Mouse (Mus musculus) urinary bladder, postnatal 4 days (tissue): ENCODE data around the gene Uba3.

ENCODE experiments used
- DNase-seq, 2 experiments: peaks; one replicate each; pipeline ENCODE4 v3.0.0; 2021 to 2022; ENCODE audit warnings: low spot score in 2 of 2

Gene Uba3

DNA sequence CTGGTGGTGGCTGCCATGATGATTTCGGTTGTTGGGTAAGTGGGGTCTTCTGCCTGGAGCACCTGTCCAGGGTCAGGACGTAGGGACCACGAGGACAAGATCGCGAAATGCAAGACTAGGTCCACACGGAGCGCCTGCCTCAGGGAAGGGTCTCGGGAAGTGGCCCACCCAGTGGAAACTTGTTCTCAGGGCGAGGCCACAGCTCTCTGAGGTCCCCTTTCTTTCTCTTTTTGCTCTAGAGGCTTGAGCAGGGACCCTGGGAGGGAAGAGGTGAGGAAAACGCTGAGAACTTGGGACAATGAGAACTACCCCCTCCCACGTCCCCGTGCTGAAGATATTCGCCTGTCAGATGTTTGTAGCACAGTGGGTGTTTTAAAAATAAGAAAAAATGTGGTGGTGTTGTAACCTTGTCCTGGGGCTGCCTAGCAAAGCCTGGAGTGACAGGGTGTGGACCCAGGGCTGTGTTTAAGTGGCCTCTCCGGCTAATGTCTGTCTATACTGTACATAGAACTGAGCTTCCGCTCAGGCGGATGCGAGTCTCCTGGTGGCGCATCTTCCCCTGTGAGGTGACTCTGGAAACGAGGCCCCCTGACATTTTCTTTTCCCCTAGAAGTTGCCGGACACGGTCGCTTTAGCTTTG, 5.6 kb upstream of the Uba3 start:
- no peak for DNase-seq

DNA sequence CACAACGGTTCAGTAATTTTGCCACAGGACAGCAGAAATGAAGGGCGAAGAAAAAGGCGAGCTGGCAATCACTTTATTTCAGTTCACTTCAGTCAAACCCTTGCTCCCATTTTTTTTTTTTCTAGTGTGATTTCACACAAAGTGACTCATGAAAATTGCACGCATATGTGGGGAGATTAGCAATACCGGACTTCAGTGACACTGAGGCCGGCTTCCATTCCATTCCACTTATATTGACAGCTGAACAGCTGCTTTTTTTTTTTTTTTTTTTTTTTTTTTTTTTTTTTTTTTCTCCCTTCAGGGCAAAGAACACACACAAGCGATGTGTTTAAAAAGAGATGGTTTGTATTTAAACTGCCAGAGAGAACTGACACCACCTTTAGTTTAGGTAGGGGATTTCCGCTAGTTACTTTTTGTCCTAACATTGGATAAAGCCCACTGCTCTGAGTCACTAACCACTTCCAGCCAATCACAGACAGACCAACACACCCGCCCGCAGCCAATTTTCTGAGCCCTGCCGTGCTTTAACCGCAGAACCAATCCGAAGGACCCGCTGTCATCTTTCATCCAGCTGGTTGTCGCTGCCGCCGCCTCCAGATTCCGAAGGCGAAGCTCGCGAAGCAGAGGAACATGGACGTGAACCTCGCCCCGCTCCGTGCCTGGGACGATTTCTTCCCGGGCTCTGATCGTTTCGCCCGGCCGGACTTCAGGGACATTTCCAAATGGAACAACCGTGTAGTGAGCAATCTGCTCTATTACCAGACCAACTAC, 4.9 kb upstream of the Uba3 start, which contains the start of gene Arl6ip5:
TSS of gene Arl6ip5 (plus strand) at position 499 of the 771 bp plus-strand sequence.
- peak; percentile 81 to 88 for DNase-seq

DNA sequence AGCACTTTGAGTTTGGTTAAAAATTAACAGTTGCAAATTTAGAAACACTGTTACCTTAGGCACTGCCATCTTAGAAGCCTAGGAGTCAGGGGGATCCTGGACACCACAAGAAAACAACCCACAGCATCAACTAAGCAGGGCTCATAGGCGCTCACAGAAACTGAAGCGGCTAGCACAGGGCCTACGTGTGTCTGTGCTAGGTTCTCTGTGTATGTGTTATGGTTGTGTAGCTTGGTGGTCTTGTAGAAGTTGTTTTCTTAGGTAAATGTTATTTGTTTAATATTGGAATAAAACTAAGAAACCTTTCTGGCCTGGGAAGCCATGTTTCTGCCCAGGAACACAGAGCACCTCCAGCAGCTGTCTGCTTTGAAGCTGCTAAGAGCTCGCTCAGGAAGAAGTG, 4.3 kb upstream of the Uba3 start:
- DNase-seq, result no peak

DNA sequence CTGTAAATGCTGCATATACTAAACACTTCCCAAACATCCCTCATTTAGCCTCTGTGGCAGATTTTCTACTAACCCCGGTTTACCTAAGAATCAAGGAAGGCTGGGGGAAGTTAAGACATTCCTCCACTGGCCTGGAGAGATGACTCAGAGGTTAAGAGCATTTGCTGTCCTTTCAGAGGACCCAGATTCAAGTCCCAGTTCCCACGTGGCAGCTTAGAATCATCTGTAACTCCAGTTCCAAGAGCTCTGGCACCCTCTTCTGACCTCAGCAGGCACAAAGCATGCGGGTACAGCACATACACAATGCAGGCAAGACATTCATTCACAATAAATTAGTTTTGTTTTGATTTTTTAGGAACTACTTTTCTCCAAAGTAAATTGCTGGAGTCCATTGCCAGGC, 3.8 kb upstream of the Uba3 start:
- DNase-seq, result no peak

DNA sequence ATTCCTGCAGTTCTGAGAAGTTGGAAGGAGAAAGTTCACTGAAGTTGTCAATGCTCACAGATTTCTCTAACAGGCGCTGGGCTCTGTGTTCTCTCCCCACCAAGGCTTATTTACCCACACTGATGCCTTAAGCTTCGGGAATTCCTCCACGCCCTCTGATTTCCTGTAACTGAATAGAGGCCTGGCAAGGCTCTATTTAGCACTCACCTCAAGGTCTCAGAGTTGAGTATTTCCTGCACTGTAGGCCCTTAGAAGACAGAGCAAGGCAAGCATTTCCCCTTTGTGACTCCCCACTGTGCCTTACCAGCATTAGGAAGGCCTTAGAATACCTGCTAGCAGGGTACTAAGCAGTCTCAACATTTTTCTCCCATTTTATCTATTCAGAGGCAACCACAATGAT, 3.0 kb upstream of the Uba3 start:
- DNase-seq, result no peak

DNA sequence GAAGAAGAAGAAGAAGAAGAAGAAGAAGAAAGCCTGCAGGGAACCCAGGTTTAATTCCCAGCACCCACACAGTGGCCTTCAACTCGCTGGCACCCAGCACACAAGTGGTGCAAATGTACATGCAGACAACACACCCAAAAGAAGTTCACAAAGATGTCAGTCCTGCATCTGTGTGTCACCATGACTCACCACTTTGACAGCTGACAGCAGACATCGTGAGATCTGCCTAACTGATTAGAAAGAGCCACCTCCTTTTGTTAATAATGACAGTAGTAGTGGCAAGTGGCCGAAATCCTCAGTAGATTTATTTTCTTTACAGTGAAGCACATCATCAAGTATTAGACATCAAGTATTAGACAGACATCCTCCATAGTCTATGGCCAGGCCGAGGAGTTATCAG, 1.6 kb upstream of the Uba3 start:
- no peak for DNase-seq

DNA sequence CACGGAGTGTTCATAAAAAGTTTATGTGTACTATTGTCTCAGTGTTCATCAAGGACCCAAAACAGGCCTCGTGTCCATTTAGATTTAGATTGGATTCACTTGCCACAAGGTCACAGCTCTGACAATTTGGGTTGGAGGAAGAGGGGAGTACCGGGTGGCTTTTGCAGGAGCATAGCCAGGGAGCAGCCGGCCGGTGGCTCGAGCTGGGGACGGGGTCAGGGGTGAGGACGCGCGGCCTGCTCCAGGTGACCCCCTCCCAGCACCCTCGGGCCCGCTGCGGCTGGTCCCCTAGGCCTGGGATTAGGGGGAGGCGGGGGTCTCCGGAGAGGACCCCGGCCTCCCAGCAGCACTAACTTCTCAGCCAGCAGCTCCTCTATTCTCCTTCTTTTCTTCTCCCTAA, 495 bp downstream of the Uba3 start:
- no peak for DNase-seq

DNA sequence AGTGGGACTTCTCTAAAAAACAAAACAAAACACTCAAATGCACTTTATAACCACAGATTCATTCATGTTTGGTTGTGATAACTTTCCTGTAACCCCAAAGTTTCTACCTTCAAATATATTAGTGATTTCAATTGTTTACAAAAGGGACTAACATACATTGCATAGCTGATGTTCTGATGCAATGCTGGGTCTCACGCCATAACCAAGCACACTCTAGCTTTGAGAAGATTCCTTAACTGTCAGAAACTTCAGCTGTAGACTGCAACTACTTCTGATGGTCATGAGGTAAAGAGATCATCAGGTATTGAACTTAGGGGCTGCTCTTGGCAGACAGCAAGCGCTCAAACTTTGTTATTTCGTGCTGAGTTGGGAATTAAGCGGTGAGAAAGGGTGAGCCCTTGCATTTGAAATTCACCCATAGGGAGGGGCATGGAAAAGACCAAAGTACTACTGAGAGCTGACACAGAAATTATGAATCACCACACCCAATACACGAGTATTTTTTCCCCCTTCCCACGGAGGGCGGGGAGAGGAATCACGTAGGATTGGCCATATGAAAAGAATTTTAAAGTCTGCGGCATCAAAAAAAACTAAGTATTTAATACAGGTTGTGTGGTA, 1.1 kb downstream of the Uba3 start:
- no peak for DNase-seq

DNA sequence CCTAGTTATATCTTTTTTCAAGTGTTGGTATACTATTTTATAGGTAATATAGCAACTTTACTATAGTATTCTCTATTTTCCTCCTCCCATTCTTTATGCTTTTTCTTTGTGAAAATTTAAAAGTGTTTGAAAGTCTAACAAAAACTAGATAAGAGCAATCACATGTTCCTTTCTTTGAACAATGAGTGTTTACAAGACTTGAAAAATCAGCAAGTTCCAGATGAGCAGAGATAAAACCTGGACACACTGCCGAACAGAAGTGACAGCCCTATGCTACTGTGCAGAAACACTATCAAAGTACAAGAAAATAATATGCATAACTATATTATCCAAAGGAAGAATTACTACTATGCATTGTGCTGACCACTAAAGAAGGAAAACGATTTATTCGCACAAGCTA, 3.0 kb downstream of the Uba3 start:
- DNase-seq, result no peak

DNA sequence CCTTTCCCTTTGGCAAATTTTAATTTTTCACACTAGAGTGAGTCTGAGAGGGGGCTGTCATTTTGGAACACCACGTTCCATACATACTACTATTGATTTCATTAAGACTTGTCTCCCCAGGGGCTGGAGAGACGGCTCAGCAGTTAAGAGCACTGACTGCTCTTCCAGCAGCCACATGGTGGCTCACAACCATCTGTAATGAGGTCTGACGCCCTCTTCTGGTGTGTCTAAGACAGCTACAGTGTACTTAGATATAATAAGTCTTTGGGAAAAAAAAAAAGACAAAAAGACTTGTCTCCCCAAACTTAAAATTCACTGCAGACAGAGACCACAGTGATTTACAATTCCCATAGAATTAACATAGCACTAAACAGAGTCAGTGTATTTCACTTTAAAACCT, 5.0 kb downstream of the Uba3 start:
- DNase-seq, result no peak

DNA sequence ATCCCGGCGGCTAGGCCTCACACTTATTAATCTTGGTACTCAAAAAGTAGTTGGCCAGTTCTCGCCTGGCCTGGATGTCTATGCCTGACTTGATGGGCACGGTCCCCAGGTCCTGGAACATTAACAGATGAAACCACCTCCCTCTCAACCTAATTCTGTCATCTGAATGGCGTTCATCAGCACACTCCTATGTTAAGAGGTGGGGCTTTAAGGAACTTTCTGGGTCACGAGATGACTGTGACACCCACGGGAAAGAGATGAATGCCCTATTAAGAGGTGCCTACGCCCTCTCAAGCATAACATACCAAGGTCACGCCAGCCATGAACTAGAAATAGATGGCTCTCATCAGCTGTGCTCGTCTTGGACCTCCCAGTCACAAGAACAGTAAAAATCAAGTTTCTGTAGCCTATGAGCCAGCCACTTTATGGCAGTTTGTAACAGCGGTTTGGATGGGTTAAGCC, 26.0 kb downstream of the Uba3 start:
- DNase-seq, result no peak

DNA sequence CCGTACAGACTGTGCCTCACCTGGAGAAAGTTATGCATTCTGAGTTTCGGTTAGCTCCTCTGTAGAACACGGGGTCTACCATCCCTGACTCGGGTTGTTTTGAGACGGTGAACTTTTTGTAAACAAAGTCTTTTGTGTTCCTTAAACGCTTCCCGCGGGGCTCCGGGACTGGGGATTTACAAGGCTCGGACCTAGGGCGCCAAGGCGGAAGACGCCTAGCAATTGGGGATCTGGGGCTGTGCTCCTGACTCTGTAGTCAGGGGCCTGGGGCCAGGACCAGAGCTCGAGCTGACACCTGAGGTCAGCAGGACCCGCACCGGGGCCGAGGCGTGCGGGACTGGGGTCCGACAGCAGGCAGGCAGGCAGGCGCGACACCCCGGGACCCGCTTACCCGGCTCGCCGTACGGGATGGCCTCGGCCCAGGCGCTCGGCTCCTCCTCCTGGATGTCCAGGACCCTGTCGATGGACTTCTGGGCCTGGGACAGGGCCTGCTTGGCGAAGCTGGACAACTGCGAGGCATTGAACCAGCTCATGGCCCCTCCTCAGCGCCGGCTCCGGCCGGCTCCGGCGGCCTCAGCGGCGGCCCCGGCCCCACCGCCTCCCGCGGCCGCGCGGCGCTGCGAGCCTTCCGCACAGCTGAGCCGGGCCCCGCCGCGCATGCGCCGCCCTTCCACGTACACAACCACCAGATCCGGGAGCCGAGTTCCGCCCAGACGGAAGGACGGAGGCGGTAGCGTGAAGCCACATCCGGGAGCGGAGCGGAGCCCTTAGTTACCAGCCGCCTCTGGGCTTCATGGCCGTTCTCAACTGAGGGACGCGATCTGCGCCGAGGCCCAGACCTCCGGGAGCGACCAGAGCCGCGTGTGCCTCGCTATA, 26.7 kb downstream of the Uba3 start, which contains the start of gene Tmf1:
TSS of gene Tmf1 (minus strand) at position 632 of the 876 bp plus-strand sequence.
- DNase-seq, result peak; percentile 91 to 93

DNA sequence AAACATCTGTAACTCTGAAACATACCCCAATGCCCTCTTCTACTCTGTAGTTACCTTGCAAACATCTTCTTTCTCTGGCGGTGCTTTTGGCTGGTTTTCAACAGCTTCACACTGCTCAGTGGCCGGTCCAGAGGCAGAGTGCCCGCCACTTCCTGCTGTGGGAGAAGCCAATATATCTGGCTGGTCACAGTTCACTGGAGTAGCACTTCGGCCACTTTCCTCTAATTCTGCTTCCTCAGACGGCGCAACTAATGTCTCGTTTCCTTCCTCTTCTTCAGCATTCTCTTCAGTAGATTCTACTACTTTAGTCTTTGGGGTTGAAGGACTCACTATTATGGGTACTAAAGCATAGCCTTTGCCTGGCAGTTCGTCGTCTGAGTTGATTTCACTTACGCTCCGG, 29.7 kb downstream of the Uba3 start:
- DNase-seq, result no peak

DNA sequence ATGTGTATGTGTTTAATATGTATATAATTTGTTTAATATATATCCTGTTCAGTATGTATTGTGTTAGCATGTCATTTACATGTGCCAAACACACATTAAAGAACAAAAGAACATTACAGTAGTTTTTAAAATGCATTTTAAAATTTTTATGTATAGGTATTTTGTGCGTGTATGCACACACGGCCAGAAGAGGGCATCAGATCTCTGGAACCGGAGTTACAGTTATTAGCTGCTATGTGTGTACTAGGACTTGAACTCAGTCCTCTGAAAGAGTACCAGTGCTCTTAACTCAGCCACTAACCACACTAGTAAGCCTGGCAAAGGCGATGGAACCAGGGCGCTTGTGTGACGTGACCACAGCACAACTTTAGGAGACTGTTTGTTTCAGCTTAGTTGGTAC, 55.3 kb downstream of the Uba3 start:
- DNase-seq, result no peak

DNA sequence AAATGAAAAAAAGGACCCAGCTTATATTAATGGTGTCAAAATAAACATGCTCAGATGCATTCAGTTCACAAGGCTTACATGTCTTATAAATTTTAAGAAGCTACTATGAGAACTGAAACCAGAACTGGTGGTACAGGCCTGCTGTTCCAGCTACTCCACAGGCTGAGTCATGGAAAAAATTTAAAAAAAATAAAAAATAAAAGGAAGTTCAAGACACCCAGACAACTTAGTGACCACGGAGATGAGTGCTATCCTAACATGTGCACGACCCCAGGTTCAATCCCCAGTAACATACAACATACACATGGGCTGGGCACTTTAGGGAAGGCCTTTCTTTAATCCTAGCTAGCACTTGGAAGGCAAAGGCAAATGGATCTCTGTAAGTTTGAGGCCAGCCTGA, 55.7 kb downstream of the Uba3 start:
- no peak for DNase-seq

DNA sequence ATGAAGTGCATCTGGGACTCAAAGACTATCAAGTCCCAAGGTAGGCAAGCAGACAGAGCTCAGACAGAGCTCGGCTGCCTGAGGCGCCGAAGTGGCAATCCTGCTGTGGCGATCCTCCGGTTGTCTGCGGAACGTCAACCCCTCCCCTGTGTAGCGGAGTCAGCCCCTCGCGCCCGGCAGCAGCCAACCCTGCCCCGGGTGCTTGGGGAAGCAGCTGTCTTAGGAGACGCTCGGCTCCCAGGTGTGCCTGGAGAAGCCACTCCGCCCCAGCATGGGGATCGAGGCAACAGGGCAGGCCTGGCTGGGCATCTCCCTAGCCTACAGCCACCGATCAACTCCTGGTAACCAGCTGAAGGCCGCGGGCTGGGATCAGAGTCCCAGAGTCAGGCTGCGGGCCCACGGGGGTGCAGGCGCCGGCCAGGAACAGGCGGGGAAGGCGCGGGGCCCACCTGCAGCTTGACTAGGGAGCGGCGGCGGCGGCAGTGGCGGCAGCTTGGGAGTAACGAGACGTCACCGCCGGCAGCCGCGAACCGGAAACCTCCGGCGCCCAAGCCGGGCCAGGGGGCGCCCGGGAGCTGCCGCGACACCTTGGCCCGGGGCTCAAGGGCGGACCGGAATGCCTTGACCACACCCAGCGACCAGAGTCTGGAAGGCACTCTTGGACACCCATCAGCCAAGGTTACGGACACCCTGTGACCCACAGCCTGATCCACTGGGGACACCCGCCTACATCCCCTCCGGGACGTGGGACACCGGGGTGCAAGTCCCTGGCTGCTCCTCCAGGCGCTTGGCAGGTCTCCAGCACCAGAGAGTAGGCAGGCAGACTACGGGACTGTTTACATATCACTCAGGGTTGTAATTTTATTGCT, 56.8 kb downstream of the Uba3 start, which contains the start of gene Eogt:
TSS of gene Eogt (minus strand) at position 800 of the 869 bp plus-strand sequence.
- DNase-seq, result peak; percentile 73 to 74

DNA sequence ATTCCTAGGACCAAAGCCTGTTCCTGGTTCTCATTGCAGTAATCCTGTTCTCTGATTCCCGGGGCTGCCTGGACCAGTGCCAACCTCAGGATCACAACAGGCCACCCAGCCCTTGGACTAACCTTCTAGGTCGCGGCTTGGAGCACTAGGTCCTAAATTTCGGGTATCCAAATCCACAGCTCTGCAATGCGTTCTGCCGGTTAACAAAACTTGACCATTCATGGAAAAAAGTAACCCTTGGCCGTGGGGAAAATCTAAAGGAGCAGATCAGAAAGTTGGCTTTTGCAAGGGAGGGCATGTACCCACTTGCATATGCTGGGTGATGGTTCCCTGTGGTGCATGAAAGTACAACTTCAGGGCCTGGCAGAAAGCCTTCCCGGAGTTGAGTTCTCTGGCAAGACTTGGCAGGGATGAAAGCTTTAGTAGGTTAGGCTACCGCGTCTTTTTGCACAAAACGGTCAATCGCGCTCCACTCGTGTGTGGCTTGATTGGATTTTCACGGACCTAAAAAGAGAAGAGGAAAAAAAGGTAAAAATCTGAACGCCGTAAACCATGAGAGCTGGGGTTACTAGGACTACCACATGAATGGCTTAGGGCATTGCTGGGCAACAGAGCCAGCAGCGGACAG, 57.6 kb downstream of the Uba3 start:
- peak; percentile 41 to 70 for DNase-seq

DNA sequence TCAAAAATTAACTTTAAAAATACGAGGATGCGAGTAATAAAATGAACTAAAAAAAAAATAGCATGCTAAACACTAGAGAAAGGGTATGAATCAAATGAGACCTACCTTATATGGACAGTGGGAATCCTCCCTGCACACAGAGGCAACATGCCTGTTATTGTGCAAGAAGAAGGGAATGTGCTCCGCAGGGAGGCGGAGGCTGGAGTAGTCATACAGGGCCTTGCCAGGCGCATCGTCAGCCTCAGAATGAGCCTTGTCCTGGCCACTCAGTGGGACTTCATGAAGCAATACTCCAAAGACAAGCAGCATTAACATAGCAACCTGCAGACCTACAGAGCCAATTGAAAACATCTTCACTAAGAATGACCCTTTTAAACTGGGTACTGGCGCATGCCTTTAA, 60.3 kb downstream of the Uba3 start:
- DNase-seq, result peak in 1 of 2 experiments; percentile 42

DNA sequence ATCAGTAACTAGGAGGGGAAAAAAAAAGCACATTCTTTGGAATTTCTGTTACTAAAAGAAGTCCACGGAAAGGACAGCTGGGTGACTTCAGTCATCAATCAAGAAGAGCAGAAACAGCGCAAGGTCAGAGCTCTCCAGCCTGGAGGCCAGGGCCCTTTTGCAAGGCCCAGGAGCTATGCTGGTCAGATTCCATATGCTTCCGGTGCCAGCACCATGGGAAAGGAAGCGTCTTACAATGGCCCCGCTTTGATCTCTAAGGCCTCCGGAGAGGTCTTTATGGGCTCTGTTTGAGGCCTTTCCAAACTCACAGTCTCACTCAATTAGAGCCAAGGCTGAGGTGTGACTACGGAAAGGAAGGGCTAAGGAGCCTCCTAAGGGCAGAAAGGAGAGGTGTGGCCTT, 61.1 kb downstream of the Uba3 start:
- DNase-seq, result no peak

DNA sequence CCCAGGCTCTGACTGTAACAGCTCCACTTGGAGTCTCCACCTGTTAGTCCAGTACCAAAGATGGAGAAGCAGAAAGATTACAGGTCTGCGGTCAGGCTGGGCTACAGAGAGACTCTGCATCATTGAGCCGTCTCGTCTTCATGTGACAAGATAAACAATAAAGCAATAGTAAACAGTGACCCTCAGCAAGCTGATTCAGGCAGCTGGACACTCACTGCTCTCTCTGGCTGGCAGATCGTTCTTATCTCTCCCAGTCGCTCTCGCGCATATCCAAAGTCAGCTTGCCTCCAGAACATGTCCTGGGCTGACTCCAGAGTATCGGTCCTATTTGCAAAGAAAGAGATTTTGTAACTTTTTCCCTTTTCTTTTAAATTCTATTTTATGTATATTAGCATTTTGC, 62.8 kb downstream of the Uba3 start:
- DNase-seq, result no peak
